Mouse (Mus musculus) brain, embryonic 14.5 days (tissue): ENCODE data around the gene Htra3.

Source experiments
- CTCF ChIP-seq: fragments of 200-500 bp; IDR thresholded peaks from 2 replicates; pipeline ENCODE4 v1.5.1; 2012; ENCODE audit warnings: inconsistent platforms, mild to moderate bottlenecking, moderate library complexity, borderline replicate concordance; ENCODE audit not compliant: insufficient read depth, insufficient read length; ENCODE audit errors: extremely low read depth
- POLR2A ChIP-seq: fragments of 200-500 bp; IDR thresholded peaks from 2 replicates; pipeline ENCODE4 v1.6.1; 2012; ENCODE audit warnings: mild to moderate bottlenecking, inconsistent platforms, borderline replicate concordance; ENCODE audit not compliant: poor library complexity, insufficient read depth, insufficient read length, severe bottlenecking; ENCODE audit errors: extremely low read depth

DNA sequence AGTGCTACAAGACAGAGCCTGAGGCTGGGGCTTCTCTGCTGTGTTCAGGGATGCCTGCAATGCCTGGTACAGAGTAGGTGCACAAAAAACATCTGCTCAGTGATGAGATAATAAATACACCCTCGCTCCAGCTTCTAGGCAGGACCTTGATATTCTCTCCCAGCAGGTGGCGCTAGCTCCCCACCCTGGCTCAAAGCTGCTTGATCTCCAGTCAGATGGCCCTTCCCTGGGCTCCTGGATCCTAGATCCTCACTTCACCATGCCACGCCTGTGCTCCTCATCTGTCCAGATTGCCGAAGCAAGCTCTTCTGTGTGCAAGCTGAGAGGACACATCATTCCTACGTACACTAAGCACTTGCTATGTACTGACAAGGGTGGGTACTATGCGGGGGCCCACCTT lies 21.5 kb upstream of the Htra3 start:
- TF ChIP-seq CTCF (peak; percentile 75), POLR2A (no peak)
